Mouse (Mus musculus) brain, adult 2 months (tissue): ENCODE measurements around the gene Acot3.

Experiments
- DNase-seq: peaks from one replicate; pipeline ENCODE4 v3.0.0; 2011; ENCODE audit warnings: low read depth, low spot score

The Acot3 gene

DNA sequence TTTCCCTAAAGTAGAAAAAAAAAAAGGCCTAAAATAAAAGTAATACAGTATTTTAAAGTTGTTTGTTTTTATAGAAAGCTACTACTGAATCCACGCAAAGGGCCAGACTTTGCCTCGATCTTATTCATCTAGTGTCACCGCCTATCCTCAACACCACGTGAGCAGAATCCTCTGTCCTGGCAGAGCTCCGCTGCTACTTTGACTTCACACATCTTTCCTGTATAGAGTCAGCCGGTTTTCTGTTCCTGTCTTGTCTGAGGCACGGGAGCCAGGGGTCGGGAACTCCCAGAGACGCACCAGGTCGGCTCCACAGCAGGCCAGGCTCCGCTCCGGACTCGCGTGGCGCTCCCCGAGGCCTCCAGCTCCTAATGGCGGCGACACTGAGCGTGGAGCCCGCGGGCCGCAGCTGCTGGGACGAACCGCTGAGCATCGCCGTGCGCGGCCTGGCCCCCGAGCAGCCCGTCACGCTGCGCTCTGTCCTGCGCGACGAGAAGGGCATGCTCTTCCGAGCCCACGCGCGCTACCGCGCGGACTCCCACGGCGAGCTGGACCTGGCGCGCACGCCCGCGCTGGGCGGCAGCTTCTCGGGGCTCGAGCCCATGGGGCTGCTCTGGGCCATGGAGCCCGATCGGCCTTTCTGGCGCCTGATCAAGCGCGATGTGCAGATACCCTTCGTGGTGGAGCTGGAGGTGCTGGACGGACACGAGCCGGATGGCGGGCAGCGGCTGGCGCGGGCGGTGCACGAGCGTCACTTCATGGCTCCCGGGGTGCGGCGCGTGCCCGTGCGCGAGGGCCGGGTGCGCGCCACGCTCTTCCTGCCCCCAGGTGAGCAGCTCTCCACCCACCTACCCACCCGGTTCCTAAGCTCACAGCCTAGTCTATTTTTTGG lies 48.9 kb downstream of the Acot3 start, which contains the start of gene Acot6:
TSS of gene Acot6 (plus strand) at position 51 of the 889 bp plus-strand sequence.
- peak; percentile 81 for DNase-seq

- no peak for DNase-seq
Measured at GRCm38 (mm10) chr12:84101493-84101845, 49.5 kb downstream of the Acot3 start.

DNA sequence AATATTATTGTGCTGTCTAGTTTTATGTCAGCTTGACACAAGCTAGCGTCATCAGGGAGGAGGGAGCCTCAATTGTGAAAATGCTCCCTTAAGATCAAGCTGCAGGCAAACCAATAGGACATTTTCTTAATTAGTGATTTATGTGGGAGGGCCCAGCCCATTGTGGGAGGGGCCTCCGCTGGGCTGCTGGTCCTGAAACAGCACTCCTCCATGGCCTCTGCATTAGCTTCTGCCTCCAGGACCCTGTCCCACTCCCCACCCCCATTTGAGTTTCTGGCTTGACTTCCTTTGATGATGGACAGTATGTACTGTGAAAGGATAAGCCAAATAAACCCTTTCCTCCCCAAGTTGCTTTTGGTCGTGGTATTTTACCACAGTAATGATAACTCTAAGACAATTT lies 55.1 kb downstream of the Acot3 start:
- no peak for DNase-seq

DNA sequence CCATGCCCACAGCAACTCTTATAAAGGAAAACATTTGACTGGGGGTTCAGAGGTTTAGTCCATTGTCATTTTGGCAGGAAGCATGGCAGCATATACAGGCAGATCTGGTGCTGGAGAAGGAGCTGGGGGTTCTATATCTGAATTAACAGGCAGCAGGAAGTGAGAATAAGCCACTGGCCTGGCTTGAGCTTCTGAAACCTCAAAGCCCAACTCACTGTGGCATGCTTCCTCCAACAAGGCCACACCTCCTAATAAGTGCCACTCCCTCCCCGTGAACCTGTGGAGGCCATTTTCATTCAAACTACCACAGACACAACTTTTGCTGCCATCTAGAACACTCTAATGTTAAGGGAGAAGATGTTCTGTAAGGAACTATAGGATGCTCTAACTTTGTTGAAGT lies 55.7 kb downstream of the Acot3 start:
- DNase-seq, result no peak

GRCm38 (mm10) chr12:84109924-84110323 lies 58.0 kb downstream of the Acot3 start:
- DNase-seq, result no peak
